Mouse (Mus musculus) heart, postnatal 36 days (tissue): ENCODE data around the gene Atxn2. TPM values are rescaled to one million over a fixed set of nuclear protein-coding genes. Genes with fewer than 3 reads are reported as not detected.
"Not testable (repeated sequence)": the region's sequence is repeated elsewhere in the genome, so short reads cannot be mapped to it uniquely, and the experiment has no call there.

Experiments used
- DNase-seq, 2 experiments: peaks; one replicate each; pipeline ENCODE4 v3.0.0; 2021 to 2022
- intact Hi-C: fragments of 180-260 bp; cut with DNase I; formaldehyde crosslinking; loops from one replicate; pipeline ENCODE4 v1.15.1; 2025
- total RNA-seq, 2 experiments: library from RNA; stranded (reverse); gene quantifications; 2 replicates each; pipeline ENCODE4 v1.2.3; 2021

Atxn2 gene
- 100 to 1,000 TPM; 138 to 149 TPM for total RNA-seq

- intact Hi-C loops, result loop anchor here (2.0 to 10.0 kb wide), 3 partner anchors 51 to 443 kb away; partner anchors contain the start of genes Acad10, Brap and Ppp1cc
- DNase-seq, result peak; percentile 85 to 96
Observed at GRCm38 (mm10) chr5:121711174-121711927, at the start of gene Atxn2. TSS of gene Atxn2 (plus strand) at chr5:121711337.

GRCm38 (mm10) chr5:121661494-121661893 is 49.6 kb upstream of the Atxn2 start:
- no peak for DNase-seq
- intact Hi-C loops, result loop anchor here (2.0 to 5.0 kb wide), 2 partner anchors 49 to 181 kb away; partner anchors contain the start of gene Atxn2

- DNase-seq, result no peak
- intact Hi-C loops, result loop anchor here (5.0 kb wide), 1 partner anchor 179 kb away; no protein-coding TSS in a partner anchor
Observed at GRCm38 (mm10) chr5:121663456-121663855, 47.7 kb upstream of the Atxn2 start.

GRCm38 (mm10) chr5:121664078-121664477 is 47.1 kb upstream of the Atxn2 start:
- intact Hi-C loops, result loop anchor here (5.0 kb wide), 1 partner anchor 178 kb away; no protein-coding TSS in a partner anchor
- no peak for DNase-seq

GRCm38 (mm10) chr5:121664971-121665370 is 46.2 kb upstream of the Atxn2 start:
- intact Hi-C loops, result loop anchor here (5.0 kb wide), 1 partner anchor 177 kb away; no protein-coding TSS in a partner anchor

GRCm38 (mm10) chr5:121667067-121667466 is 44.1 kb upstream of the Atxn2 start:
- DNase-seq, result no peak
- intact Hi-C loops, result no loop called here

More at GRCm38 (mm10) chr5:121664971-121665370, 46.2 kb upstream of the Atxn2 start:
- no peak for DNase-seq

GRCm38 (mm10) chr5:121668411-121668810 is 42.7 kb upstream of the Atxn2 start:
- intact Hi-C loops, result no loop called here
- DNase-seq, result no peak

GRCm38 (mm10) chr5:121670412-121670811 is 40.7 kb upstream of the Atxn2 start:
- intact Hi-C loops, result no loop called here
- DNase-seq, result peak in 1 of 2 experiments; percentile 18

- intact Hi-C loops, result no loop called here
- DNase-seq, result no peak
Observed at GRCm38 (mm10) chr5:121682250-121682649, 28.9 kb upstream of the Atxn2 start.

GRCm38 (mm10) chr5:121685495-121685894 is 25.6 kb upstream of the Atxn2 start:
- intact Hi-C loops, result no loop called here
- no peak for DNase-seq

GRCm38 (mm10) chr5:121686113-121686898 is 24.8 kb upstream of the Atxn2 start:
- intact Hi-C loops, result no loop called here
- DNase-seq, result no peak

- peak; percentile 30 to 45 for DNase-seq
- intact Hi-C loops, result no loop called here
Observed at GRCm38 (mm10) chr5:121690482-121691211, 20.5 kb upstream of the Atxn2 start.

- intact Hi-C loops, DNase-seq: not testable (repeated sequence)
Observed at GRCm38 (mm10) chr5:121691436-121691835, 19.7 kb upstream of the Atxn2 start.

GRCm38 (mm10) chr5:121692897-121693296 is 18.2 kb upstream of the Atxn2 start:
- intact Hi-C loops, result no loop called here
- no peak for DNase-seq

GRCm38 (mm10) chr5:121696761-121697160 is 14.4 kb upstream of the Atxn2 start:
- DNase-seq, result no peak
- intact Hi-C loops, result no loop called here

- DNase-seq, result no peak
- intact Hi-C loops, result no loop called here
Observed at GRCm38 (mm10) chr5:121699891-121700290, 11.2 kb upstream of the Atxn2 start.

- intact Hi-C loops, result no loop called here
- peak in 1 of 2 experiments; percentile 27 for DNase-seq
Observed at GRCm38 (mm10) chr5:121700496-121700895, 10.6 kb upstream of the Atxn2 start.

GRCm38 (mm10) chr5:121701111-121701769 is 9.9 kb upstream of the Atxn2 start:
- intact Hi-C loops, result no loop called here
- DNase-seq, result no peak

GRCm38 (mm10) chr5:121703341-121703740 is 7.8 kb upstream of the Atxn2 start:
- intact Hi-C loops, result no loop called here
- no peak for DNase-seq
